Mouse (Mus musculus) kidney, adult 2 months (tissue): ENCODE measurements around the gene Efna4.

Source experiments
- CTCF ChIP-seq: fragments of 200-500 bp; conservative IDR thresholded peaks from 2 replicates; pipeline ENCODE4 v1.5.1; 2011; ENCODE audit warnings: low read depth, mild to moderate bottlenecking, control low read depth, low read length, moderate library complexity, mixed read lengths; ENCODE audit not compliant: insufficient read depth, insufficient read length
- POLR2A ChIP-seq: fragments of 200-500 bp; IDR thresholded peaks from one replicate; pipeline ENCODE4 v1.6.1; 2011; ENCODE audit warnings: low read depth, low read length, control low read depth

GRCm38 (mm10) chr3:89296761-89297396 lies 40.9 kb downstream of the Efna4 start:
- TF ChIP-seq CTCF (no peak), POLR2A (no peak)
